Mouse (Mus musculus): ENCODE measurements around the gene Galns. TPM values are rescaled to one million over a fixed set of nuclear protein-coding genes. Genes with fewer than 3 reads are reported as not detected.

Galns gene
- polyA plus RNA-seq, 1 experiment from 2014 or later = 14.3 TPM

DNA sequence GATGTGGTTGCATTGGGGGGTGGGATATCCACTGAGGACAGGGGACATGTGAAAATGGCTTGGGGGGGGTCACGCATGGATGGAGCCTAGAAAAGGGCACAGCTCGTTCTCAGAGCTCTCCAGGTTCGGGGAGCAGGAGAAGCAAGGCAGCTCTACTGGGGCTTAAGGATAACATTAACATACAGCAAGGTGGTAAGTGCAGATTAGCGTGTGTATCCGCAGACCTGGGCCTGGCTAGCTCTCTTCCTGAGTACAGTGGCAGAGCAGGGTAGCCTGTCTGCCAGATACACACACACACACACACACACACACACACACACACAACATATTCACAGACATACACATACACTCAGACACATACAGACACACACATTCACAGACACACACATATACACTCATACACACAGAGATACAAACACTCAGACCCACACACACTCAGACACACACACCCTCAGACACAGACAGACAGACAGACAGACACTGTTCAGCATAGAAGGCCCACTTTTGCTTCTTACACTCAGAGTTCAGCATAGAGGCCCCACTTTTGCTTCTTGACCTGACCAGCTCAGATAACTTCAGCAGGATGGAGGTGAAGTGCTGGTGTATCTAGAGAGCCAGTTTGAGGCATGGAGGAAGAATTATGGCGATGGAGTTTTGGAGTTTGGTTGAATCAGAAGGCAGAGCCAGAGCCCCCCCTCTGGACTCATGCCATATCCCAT lies 7.6 kb upstream of the Galns start:
- Histone ChIP-seq H3K9me3 (ENCODE audit: low read length) (no peaks in the 10 kb centered on the region), H3K4me1 (ENCODE audit: insufficient read depth, low read depth, low read length) (no peaks in the 10 kb centered on the region), H3K4me3 (ENCODE audit: low read depth, low read length) (no peak overlapping the region), H3K27me3 (replicated peaks; ENCODE audit: insufficient read depth, low read length) (no peaks in the 10 kb centered on the region), H3K36me3 (ENCODE audit: insufficient read depth, low read length) (0 out of 2 replicates have a peak, but pooled peaks cover 5% of the 10 kb centered on the region), H3K4me2 (replicated peaks; ENCODE audit: low read depth, low read length) (no peak overlapping the region), H3K27ac (ENCODE audit: low read length) (no peak overlapping the region), H3K9ac (replicated peaks; ENCODE audit: low read depth) (no peak overlapping the region)
- no peak for DNase-seq (ENCODE audit: low spot score)
- 70% methylated on average over 6 of the region's 6 CpGs for WGBS
- TF ChIP-seq EP300 (IDR thresholded peaks at IDR 0.05) (no peak), CTCF (IDR thresholded peaks at IDR 0.05) (no peak)
- ATAC-seq = no peak

DNA sequence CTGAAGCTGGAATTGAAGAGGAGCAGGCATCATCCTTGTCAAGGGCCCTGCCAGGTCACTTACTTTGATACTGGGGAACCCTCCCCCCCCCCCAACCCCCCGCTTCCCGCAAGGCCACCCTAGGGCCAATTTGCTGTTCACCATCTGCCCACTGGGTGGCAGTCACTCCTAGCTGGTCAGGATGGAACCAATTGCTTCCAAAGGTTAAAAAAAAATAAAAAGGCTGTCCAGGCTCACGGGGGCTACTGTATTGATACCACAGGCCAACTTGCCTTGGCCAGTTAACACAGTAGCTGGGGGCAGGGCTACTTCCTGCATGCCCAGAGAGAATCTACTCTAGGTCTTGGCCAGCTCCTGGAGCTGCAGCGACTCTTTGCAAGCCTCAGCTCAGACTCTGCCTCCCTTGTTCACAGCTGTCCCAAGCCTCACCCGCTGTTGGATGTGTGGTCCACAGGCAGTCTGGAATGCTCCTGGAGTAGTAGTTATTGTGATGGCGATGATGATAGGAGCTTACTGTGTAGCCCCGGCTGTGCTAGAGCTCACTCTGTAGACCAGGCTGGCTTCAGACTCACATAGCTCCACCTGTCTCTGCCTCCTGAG lies 6.8 kb upstream of the Galns start:
- Histone ChIP-seq H3K4me1 (ENCODE audit: insufficient read depth, low read depth, low read length) (no peaks in the 10 kb centered on the region), H3K9ac (replicated peaks; ENCODE audit: low read depth) (no peak overlapping the region), H3K27ac (ENCODE audit: low read length) (no peak overlapping the region), H3K9me3 (ENCODE audit: low read length) (no peaks in the 10 kb centered on the region), H3K4me2 (replicated peaks; ENCODE audit: low read depth, low read length) (no peak overlapping the region), H3K27me3 (replicated peaks; ENCODE audit: insufficient read depth, low read length) (no peaks in the 10 kb centered on the region), H3K36me3 (ENCODE audit: insufficient read depth, low read length) (0 out of 2 replicates have a peak, but pooled peaks cover 5% of the 10 kb centered on the region), H3K4me3 (ENCODE audit: low read depth, low read length) (no peak overlapping the region)
- DNase-seq (ENCODE audit: low spot score) (peak; percentile 86), ATAC-seq (peak; percentile 54)
- TF ChIP-seq CTCF (IDR thresholded peaks at IDR 0.05) (peak; percentile 80), EP300 (IDR thresholded peaks at IDR 0.05) (no peak)
- 24% methylated on average over 5 of the region's 7 CpGs for WGBS

DNA sequence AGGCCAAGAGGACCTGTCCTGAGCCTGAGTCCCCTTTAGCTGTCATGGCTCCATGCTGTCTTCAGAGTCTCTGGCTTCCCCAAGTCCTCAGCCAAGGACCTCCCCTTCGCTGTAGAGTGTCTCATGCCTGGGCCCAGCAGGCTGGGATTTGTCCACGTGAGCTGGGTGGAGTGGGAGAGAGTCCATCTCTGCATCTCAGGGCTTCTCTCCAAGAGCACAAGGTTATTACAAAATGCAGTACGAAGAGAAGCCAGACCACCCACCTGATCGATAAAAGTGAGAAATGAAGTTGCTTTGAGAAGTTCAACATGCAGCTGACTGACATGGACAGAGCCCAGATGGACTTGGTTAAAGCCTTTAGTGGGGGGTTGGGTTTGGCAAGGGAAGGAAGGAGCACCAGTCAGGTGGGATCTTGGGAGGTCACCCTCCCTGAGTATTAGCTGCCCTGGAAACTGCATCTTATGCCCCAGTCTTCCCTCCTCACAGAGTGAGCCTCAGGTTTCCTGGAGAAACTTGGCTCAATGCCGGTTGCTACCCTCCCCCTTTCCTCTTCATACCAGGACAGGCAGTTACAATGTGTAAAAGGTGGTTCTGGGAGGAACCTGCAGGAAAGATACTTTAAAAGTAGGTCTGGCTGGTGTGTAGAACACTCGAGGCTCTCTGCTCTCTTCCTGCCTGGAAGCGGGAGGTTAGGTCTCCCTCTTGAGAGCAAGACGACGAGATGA lies 5.1 kb upstream of the Galns start:
- no peak overlapping the region for H3K27ac ChIP-seq (ENCODE audit: low read length)
- WGBS = 42% methylated on average over 9 of the region's 9 CpGs
- no peaks in the 10 kb centered on the region for H3K9me3 ChIP-seq (ENCODE audit: low read length)
- no peak overlapping the region for H3K9ac ChIP-seq (replicated peaks; ENCODE audit: low read depth)
- H3K4me3 ChIP-seq (ENCODE audit: low read depth, low read length) = no peak overlapping the region
- H3K36me3 ChIP-seq (ENCODE audit: insufficient read depth, low read length) = 0 out of 2 replicates have a peak, but pooled peaks cover 5% of the 10 kb centered on the region
- DNase-seq (ENCODE audit: low spot score) = peak; percentile 66
- ATAC-seq = no peak
- TF ChIP-seq EP300 (IDR thresholded peaks at IDR 0.05) (no peak), CTCF (IDR thresholded peaks at IDR 0.05) (no peak)
- H3K4me1 ChIP-seq (ENCODE audit: insufficient read depth, low read depth, low read length) = peaks cover 8% of the 10 kb centered on the region
- H3K4me2 ChIP-seq (replicated peaks; ENCODE audit: low read depth, low read length) = no peak overlapping the region
- H3K27me3 ChIP-seq (replicated peaks; ENCODE audit: insufficient read depth, low read length) = no peaks in the 10 kb centered on the region

DNA sequence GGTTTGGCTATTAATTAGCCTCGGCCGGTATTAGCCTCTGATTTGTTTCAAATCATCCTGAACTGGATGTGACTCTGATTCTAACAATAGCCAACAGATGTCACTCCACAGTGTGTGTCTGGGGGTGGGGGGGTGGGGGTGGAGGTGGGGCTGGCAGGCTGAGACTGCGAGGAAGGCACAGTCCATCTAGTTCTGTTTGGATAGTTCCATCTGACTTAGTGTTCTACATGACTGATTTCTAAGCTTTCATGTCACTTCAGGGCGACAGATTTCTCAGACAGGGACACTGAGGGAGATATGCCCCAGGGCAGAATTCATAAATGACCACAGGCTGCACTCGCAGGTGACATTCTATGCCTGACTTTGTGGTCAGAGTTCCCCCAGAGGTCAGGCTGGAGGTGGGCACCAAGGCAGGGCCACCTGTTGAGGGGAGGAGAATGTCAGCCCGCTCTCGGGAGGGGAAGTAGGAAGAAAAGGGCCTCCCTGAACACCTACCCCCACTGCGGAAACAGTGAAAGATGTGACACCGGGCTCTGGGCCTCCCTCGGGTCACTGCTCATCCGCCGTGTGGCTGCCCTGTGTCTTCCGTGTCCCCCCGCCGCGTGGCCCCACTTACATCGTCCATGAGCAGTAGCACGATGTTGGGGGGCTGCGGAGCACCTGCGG lies 518 bp downstream of the Galns start:
- H3K9ac ChIP-seq (replicated peaks; ENCODE audit: low read depth) = peak overlapping the region; percentile 13
- H3K36me3 ChIP-seq (ENCODE audit: insufficient read depth, low read length) = 0 out of 2 replicates have a peak, but pooled peaks cover 5% of the 10 kb centered on the region
- peak overlapping the region; percentile 92 for H3K4me2 ChIP-seq (replicated peaks; ENCODE audit: low read depth, low read length)
- DNase-seq (ENCODE audit: low spot score) (peak; percentile 43), ATAC-seq (peak; percentile 7; the same call in 1 of the 2 replicates)
- no peaks in the 10 kb centered on the region for H3K27me3 ChIP-seq (replicated peaks; ENCODE audit: insufficient read depth, low read length)
- H3K4me1 ChIP-seq (ENCODE audit: insufficient read depth, low read depth, low read length) = peaks cover 11% of the 10 kb centered on the region
- peak overlapping the region; percentile 55 for H3K4me3 ChIP-seq (ENCODE audit: low read depth, low read length)
- H3K27ac ChIP-seq (ENCODE audit: low read length) = peak overlapping the region; percentile 66; the same call in 1 of the 2 replicates
- WGBS = 5% methylated on average over 20 of the region's 20 CpGs
- no peaks in the 10 kb centered on the region for H3K9me3 ChIP-seq (ENCODE audit: low read length)
- no peak for TF ChIP-seq CTCF (IDR thresholded peaks at IDR 0.05)
- TF ChIP-seq EP300 (IDR thresholded peaks at IDR 0.05) = no peak

DNA sequence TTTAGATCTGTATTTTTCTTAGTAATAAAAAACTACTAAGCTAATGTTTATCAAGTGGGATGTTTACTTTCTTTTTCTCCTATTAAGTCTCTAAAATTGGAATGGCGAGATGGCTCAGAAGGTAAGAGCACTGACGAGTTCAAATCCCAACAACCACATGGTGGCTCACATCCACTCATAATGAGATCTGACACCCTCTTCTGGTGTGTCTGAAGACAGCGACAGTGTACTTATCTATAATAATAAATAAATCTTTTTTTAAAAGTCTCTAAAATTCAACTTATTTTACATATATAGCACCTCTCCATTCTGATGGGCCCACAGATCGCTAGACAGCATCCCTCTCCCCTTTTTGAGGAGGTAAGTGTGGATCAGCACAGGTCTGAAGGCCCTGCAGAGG lies 1.1 kb downstream of the Galns start:
- no peak overlapping the region for H3K4me3 ChIP-seq (ENCODE audit: low read depth, low read length)
- 0 out of 2 replicates have a peak, but pooled peaks have one; percentile 7 for TF ChIP-seq CTCF (IDR thresholded peaks at IDR 0.05)
- no peak for TF ChIP-seq EP300 (IDR thresholded peaks at IDR 0.05)
- H3K27ac ChIP-seq (ENCODE audit: low read length) = no peak overlapping the region
- H3K9me3 ChIP-seq (ENCODE audit: low read length) = no peaks in the 10 kb centered on the region
- no peaks in the 10 kb centered on the region for H3K27me3 ChIP-seq (replicated peaks; ENCODE audit: insufficient read depth, low read length)
- WGBS = 54% methylated on average over 4 of the region's 4 CpGs
- DNase-seq (ENCODE audit: low spot score) (no peak), ATAC-seq (no peak)
- no peak overlapping the region for H3K9ac ChIP-seq (replicated peaks; ENCODE audit: low read depth)
- peaks cover 11% of the 10 kb centered on the region for H3K4me1 ChIP-seq (ENCODE audit: insufficient read depth, low read depth, low read length)
- no peak overlapping the region for H3K4me2 ChIP-seq (replicated peaks; ENCODE audit: low read depth, low read length)
- 0 out of 2 replicates have a peak, but pooled peaks cover 5% of the 10 kb centered on the region for H3K36me3 ChIP-seq (ENCODE audit: insufficient read depth, low read length)

Measured in lung, postnatal 0 days (tissue).